Mouse (Mus musculus): ENCODE data around the gene Slc25a39. TPM values are rescaled to one million over a fixed set of nuclear protein-coding genes. Genes with fewer than 3 reads are reported as not detected.

The Slc25a39 gene
- polyA plus RNA-seq, 1 experiment: 207 TPM

DNA sequence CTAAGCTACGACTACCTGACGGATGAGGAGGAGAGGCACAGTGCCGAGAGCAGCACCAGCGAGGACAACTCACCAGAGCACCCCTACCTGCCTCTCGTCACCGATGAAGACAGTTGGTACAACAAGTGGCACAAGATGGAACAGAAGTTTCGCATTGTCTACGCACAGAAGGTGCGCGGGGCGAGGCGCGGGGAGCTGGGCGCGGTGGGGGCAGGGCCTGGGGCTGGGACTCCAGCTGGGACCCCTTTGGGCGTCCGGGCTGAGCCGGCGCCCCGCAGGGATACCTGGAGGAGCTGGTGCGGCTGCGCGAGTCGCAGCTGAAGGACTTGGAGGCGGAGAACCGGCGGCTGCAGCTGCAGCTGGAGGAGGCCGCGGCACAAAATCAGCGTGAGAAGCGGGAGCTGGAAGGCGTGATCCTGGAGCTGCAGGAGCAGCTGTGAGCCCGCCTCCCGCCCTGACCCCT lies 8.1 kb downstream of the Slc25a39 start:
- no peak overlapping the region for H3K4me3 ChIP-seq (replicated peaks; ENCODE audit: control insufficient read depth, low read depth, low read length)
- no peak for TF ChIP-seq POLR2A (IDR thresholded peaks at IDR 0.05; ENCODE audit: borderline replicate concordance, control insufficient read depth, low read depth, low read length)
- no peak for TF ChIP-seq CTCF (IDR thresholded peaks at IDR 0.05; ENCODE audit: control insufficient read depth, insufficient read depth, low read length)
- no peak overlapping the region; the same call in 1 of the 2 replicates for H3K27ac ChIP-seq (ENCODE audit: control insufficient read depth, insufficient read depth, low read depth, low read length, poor library complexity)
- no peaks in the 10 kb centered on the region for H3K4me1 ChIP-seq (ENCODE audit: control insufficient read depth, insufficient read depth, low read length)
- 12% methylated on average over 34 of the region's 34 CpGs for WGBS

DNA sequence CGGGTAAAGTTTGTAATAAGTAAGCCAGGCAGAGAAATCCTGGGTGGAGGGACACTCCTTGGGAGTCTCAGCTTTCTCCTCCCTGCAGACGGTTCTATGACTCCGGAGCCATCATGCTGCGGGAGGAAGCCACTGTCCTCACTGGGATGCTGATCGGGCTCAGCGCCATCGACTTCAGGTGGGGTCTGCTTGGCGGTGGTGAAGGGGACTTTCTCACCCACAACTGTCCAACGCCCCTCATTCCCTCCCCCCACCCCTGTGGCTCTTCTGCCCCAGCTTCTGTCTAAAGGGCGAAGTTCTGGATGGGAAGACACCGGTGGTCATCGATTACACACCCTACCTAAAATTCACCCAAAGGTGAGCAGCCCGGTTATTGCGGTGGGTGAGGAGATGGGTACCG lies 8.6 kb downstream of the Slc25a39 start:
- Histone ChIP-seq H3K4me3 (replicated peaks; ENCODE audit: control insufficient read depth, low read depth, low read length) (no peak overlapping the region), H3K4me1 (ENCODE audit: control insufficient read depth, insufficient read depth, low read length) (no peaks in the 10 kb centered on the region), H3K27ac (ENCODE audit: control insufficient read depth, insufficient read depth, low read depth, low read length, poor library complexity) (no peak overlapping the region)
- WGBS: 37% methylated on average over 15 of the region's 15 CpGs
- TF ChIP-seq POLR2A (IDR thresholded peaks at IDR 0.05; ENCODE audit: borderline replicate concordance, control insufficient read depth, low read depth, low read length) (no peak), CTCF (IDR thresholded peaks at IDR 0.05; ENCODE audit: control insufficient read depth, insufficient read depth, low read length) (no peak)

DNA sequence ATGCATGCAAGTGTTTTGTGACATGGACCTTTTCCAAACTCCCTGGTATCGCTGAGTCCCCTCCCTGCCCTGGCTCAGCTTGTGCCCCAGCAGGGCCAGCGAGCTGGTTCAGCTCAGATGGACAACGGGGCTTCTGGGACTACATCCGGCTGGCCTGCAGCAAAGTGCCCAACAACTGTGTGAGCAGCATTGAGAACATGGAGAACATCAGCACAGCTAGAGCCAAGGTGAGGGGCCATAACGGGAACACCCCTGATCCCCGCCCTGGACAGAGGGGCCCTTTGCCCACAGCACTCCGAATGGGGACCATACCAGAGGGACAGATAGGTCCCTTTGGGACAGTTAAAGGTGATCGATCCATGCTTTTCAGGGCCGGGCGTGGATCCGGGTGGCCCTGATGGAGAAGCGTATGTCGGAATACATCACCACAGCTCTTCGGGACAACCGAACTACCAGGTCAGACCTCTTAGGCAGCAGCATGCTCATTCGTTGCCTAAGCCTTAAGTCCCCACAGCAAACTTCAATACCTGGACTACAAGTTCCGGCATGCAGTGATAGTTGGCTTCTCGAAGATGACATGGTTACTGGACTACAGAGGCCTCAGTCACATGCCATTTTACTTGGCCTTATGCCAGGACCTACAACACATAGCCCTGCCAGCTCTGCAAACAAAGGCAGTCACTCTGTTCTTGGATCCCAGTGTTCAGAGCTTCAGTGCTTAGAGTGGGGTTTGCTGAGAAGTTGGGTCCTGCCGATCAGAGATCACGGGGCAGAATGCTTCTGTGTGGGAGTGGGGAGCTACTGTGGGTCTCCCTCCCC lies 9.5 kb downstream of the Slc25a39 start:
- TF ChIP-seq CTCF (IDR thresholded peaks at IDR 0.05; ENCODE audit: control insufficient read depth, insufficient read depth, low read length) (no peak), POLR2A (IDR thresholded peaks at IDR 0.05; ENCODE audit: borderline replicate concordance, control insufficient read depth, low read depth, low read length) (no peak)
- WGBS: 83% methylated on average over 20 of the region's 20 CpGs
- Histone ChIP-seq H3K4me3 (replicated peaks; ENCODE audit: control insufficient read depth, low read depth, low read length) (no peak overlapping the region), H3K27ac (ENCODE audit: control insufficient read depth, insufficient read depth, low read depth, low read length, poor library complexity) (no peak overlapping the region), H3K4me1 (ENCODE audit: control insufficient read depth, insufficient read depth, low read length) (peaks cover 2% of the 10 kb centered on the region)

DNA sequence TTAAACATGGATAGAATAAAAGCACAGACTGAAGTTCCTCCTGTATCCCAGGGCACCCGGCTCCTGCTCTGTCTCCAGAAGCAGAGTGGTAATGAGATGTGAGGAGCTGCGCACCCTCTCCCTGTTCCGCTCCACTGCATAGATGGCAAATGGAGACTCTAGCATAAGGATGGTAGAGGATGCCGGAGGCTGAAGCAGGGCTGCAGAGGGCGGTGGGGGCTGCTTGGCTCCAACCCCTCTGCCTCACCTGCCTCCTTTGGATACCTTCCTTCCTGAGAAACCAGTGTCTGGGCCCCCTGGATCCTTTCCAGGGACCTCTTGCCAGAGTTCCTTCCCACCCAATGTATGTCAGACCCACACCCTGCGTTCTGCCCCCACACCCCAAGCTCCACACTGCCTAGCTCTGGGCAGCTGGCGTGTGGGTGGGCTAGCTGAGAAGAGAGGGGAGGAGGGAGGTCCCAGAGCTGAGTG lies 11.0 kb downstream of the Slc25a39 start:
- H3K4me1 ChIP-seq (ENCODE audit: control insufficient read depth, insufficient read depth, low read length): peaks cover 2% of the 10 kb centered on the region
- WGBS: 82% methylated on average over 7 of the region's 7 CpGs
- TF ChIP-seq POLR2A (IDR thresholded peaks at IDR 0.05; ENCODE audit: borderline replicate concordance, control insufficient read depth, low read depth, low read length) (no peak), CTCF (IDR thresholded peaks at IDR 0.05; ENCODE audit: control insufficient read depth, insufficient read depth, low read length) (no peak)
- H3K27ac ChIP-seq (ENCODE audit: control insufficient read depth, insufficient read depth, low read depth, low read length, poor library complexity): no peak overlapping the region
- H3K4me3 ChIP-seq (replicated peaks; ENCODE audit: control insufficient read depth, low read depth, low read length): no peak overlapping the region

DNA sequence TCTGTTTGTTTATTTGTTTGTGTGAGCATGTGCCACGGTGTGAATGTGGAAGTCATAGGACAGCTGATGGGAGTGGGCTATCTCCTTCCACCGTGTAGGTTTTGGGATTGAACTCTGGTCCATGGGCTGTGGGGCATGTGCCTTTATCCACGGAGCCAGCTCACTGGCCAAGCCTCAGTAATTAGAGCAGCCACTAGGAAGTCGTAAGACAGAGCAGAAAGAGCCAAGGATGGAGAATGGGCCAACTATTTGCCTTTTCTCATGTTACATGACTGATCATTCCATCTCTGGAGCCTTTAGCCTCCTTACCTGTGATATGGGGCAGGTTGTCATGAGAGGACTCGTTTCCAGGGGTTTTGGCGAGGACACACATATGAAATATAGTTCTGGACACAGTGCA lies 11.5 kb downstream of the Slc25a39 start:
- H3K4me1 ChIP-seq (ENCODE audit: control insufficient read depth, insufficient read depth, low read length): peaks cover 2% of the 10 kb centered on the region

DNA sequence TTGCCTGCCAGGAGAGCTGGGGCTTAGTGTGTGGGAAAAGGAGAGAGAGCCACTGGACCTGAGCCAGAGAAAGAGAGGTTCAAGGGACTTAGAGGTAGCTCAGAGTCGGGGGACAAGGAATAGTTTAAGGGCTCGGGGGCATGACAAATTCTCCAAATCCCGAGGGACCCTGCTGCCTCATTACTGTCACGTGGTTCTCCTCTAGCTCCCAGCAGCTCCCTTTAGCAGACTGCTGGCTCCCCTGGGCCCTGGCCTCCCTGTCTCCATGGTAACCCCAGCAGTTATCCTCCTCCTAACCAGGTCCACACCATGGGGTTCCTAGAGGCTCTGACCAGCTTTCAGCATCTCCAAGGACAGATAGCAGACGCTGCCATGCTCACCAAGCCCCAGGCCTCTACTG lies 12.5 kb downstream of the Slc25a39 start:
- H3K4me3 ChIP-seq (replicated peaks; ENCODE audit: control insufficient read depth, low read depth, low read length): no peak overlapping the region
- 41% methylated on average over 5 of the region's 5 CpGs for WGBS
- peaks cover 2% of the 10 kb centered on the region for H3K4me1 ChIP-seq (ENCODE audit: control insufficient read depth, insufficient read depth, low read length)
- H3K27ac ChIP-seq (ENCODE audit: control insufficient read depth, insufficient read depth, low read depth, low read length, poor library complexity): no peak overlapping the region
- TF ChIP-seq CTCF (IDR thresholded peaks at IDR 0.05; ENCODE audit: control insufficient read depth, insufficient read depth, low read length) (no peak), POLR2A (IDR thresholded peaks at IDR 0.05; ENCODE audit: borderline replicate concordance, control insufficient read depth, low read depth, low read length) (no peak)

More for the DNA sequence above, 11.5 kb downstream of the Slc25a39 start:
- WGBS: 68% methylated on average over 6 of the region's 6 CpGs
- no peak overlapping the region for H3K4me3 ChIP-seq (replicated peaks; ENCODE audit: control insufficient read depth, low read depth, low read length)
- no peak for TF ChIP-seq CTCF (IDR thresholded peaks at IDR 0.05; ENCODE audit: control insufficient read depth, insufficient read depth, low read length)
- no peak overlapping the region for H3K27ac ChIP-seq (ENCODE audit: control insufficient read depth, insufficient read depth, low read depth, low read length, poor library complexity)

DNA sequence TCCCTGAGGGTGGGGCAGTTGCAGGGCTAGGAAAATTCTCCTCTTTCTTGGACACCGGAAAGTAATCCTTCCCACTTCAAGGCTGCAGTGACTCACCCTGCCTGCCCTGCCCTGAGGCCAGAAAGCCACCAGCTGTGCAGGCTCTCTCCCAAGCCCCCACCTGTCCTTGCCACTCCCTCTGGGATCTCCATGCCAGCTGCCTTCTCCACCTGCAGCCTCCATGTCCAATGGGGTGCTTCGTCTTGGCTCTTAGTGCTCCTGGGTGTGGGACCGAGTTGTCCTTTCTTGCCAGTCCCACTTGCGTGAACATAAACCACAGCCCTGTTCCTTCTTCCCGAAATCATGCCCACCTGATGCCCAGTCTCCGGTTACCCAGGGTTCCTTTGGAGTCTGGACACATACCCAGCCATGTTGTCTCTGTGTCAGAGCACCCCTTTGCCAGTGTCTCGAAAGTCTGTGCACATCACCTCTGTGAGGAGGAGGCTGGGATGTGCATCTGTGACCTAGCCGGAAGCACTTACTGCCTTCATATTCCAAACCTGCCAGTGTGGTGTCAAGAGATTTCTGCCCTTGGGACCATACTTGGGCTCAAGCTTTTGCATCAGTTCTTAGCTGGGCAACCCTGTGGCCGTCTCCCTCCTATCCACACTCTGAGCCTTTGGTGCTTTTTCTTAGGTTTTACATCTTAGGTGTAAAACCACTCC lies 13.2 kb downstream of the Slc25a39 start:
- H3K4me1 ChIP-seq (ENCODE audit: control insufficient read depth, insufficient read depth, low read length): peaks cover 2% of the 10 kb centered on the region
- no peak overlapping the region for H3K4me3 ChIP-seq (replicated peaks; ENCODE audit: control insufficient read depth, low read depth, low read length)
- TF ChIP-seq CTCF (IDR thresholded peaks at IDR 0.05; ENCODE audit: control insufficient read depth, insufficient read depth, low read length) (no peak), POLR2A (IDR thresholded peaks at IDR 0.05; ENCODE audit: borderline replicate concordance, control insufficient read depth, low read depth, low read length) (no peak)
- 79% methylated on average over 9 of the region's 9 CpGs for WGBS
- H3K27ac ChIP-seq (ENCODE audit: control insufficient read depth, insufficient read depth, low read depth, low read length, poor library complexity): no peak overlapping the region

DNA sequence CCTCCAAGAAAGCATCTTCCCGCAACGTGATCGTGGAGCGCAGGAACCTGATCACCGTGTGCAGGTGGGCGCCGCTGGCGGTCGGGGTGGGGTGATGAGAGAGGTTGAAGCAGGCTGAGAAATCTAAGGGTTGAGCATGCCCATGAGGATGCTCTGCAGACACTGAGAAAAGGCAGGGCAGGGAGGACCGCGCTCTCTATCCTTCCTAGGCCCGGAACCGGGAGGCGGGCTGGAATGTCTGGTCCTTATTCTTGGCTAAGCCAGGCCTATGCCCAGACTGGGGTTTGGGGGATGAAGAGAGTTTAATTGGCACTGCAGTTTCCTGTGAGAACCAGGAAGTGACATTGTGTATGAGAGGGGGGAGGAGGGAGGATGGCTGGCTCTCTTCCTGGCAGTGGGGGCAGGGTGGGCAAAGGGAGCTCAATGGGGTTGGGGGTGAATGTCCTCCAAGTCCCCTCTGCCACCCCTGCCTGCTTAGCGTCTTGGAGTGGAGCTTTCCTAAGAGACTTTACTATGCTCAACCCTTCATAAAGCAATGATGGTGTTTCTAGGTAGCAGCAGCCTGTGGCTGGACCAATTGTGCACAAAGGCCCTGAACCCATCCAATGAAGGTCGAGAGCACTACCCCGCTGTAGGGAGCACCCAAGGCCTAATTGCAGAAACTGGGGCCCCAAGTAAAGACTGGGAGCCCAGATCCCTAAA lies 13.9 kb downstream of the Slc25a39 start:
- Histone ChIP-seq H3K4me1 (ENCODE audit: control insufficient read depth, insufficient read depth, low read length) (peaks cover 2% of the 10 kb centered on the region), H3K27ac (ENCODE audit: control insufficient read depth, insufficient read depth, low read depth, low read length, poor library complexity) (no peak overlapping the region), H3K4me3 (replicated peaks; ENCODE audit: control insufficient read depth, low read depth, low read length) (no peak overlapping the region)
- TF ChIP-seq CTCF (IDR thresholded peaks at IDR 0.05; ENCODE audit: control insufficient read depth, insufficient read depth, low read length) (no peak), POLR2A (IDR thresholded peaks at IDR 0.05; ENCODE audit: borderline replicate concordance, control insufficient read depth, low read depth, low read length) (no peak)
- WGBS: 11% methylated on average over 17 of the region's 17 CpGs
